Mouse (Mus musculus) MEL (cell line): ENCODE measurements around the gene Mrps35. TPM values are rescaled to one million over a fixed set of nuclear protein-coding genes. Genes with fewer than 3 reads are reported as not detected.
A peak's percentile ranks its signal among the peaks of the same experiment; 100 is the strongest.

Experiments
- DNase-seq: peaks from one replicate; pipeline ENCODE4 v3.0.0; 2011; ENCODE audit warnings: low read depth, low spot score
- H3K27ac ChIP-seq: 2 replicates; pipeline ENCODE4 v1.5.1; 2012; ENCODE audit warnings: low read depth, mild to moderate bottlenecking, control low read depth, low read length, moderate library complexity; ENCODE audit not compliant: control insufficient read depth
- H3K27me3 ChIP-seq, 2 experiments: fragments of 150-350 bp in 1 of 2; sonication (generic) in 1 of 2; 2 replicates each; pipeline ENCODE4 v1.6.1; 2012; ENCODE audit warnings: low read length in 2 of 2, mild to moderate bottlenecking in 2 of 2, improper control_type of control experiment in 1 of 2, moderate library complexity in 1 of 2; ENCODE audit not compliant: insufficient read depth in 2 of 2, control insufficient read depth in 1 of 2
- H3K36me3 ChIP-seq, 2 experiments: 2 replicates each; pipeline ENCODE4 v1.6.1; 2012 to 2014; ENCODE audit warnings: low read length in 2 of 2, improper control_type of control experiment in 1 of 2, inconsistent platforms in 1 of 2, mild to moderate bottlenecking in 1 of 2; ENCODE audit not compliant: insufficient read depth in 2 of 2, control insufficient read depth in 1 of 2
- H3K4me1 ChIP-seq, 2 experiments: fragments of 150-350 bp in 1 of 2; sonication (generic) in 1 of 2; 2 replicates each; pipeline ENCODE4 v1.6.1; 2012; ENCODE audit warnings: low read length in 2 of 2, improper control_type of control experiment in 1 of 2, mild to moderate bottlenecking in 1 of 2; ENCODE audit not compliant: insufficient read depth in 2 of 2, control insufficient read depth in 1 of 2
- H3K4me3 ChIP-seq, 2 experiments: fragments of 150-350 bp in 1 of 2; sonication (generic) in 1 of 2; 2 replicates each; pipeline ENCODE4 v1.5.1; 2012; ENCODE audit warnings: low read depth in 2 of 2, low read length in 2 of 2, mild to moderate bottlenecking in 2 of 2, moderate library complexity in 2 of 2, control low read depth in 1 of 2, improper control_type of control experiment in 1 of 2; ENCODE audit not compliant: control insufficient read depth in 1 of 2, insufficient read depth in 1 of 2
- H3K79me2 ChIP-seq: 2 replicates; pipeline ENCODE4 v1.6.1; 2012; ENCODE audit warnings: mild to moderate bottlenecking, low read length, moderate library complexity; ENCODE audit not compliant: control insufficient read depth, poor library complexity, insufficient read depth
- H3K9ac ChIP-seq: 2 replicates; pipeline ENCODE4 v1.6.1; 2012; ENCODE audit warnings: low read depth, mild to moderate bottlenecking, control low read depth, low read length, moderate library complexity; ENCODE audit not compliant: control insufficient read depth, poor library complexity, severe bottlenecking
- H3K9me3 ChIP-seq: fragments of 150-350 bp; sonication (generic); replicated peaks from 2 replicates; pipeline ENCODE4 v1.6.1; 2012; ENCODE audit warnings: mild to moderate bottlenecking, low read length, improper control_type of control experiment, moderate library complexity; ENCODE audit not compliant: insufficient read depth
- BHLHE40 ChIP-seq: IDR thresholded peaks from 2 replicates; pipeline ENCODE4 v1.6.1; 2012; ENCODE audit warnings: low read depth, mild to moderate bottlenecking, inconsistent platforms, low read length, improper control_type of control experiment, borderline replicate concordance
- CHD2 ChIP-seq: IDR thresholded peaks from 2 replicates; pipeline ENCODE4 v1.6.1; 2011; ENCODE audit warnings: low read length, improper control_type of control experiment
- CTCF ChIP-seq, 3 experiments: IDR thresholded peaks in 2 of 3; conservative IDR thresholded peaks in 1 of 3; 2 replicates each; pipeline ENCODE4 v1.5.1; 2011 to 2012; ENCODE audit warnings: low read length in 3 of 3, low read depth in 2 of 3, mild to moderate bottlenecking in 2 of 3, improper control_type of control experiment in 1 of 3, inconsistent platforms in 1 of 3, mixed read lengths in 1 of 3, moderate library complexity in 1 of 3; ENCODE audit not compliant: control insufficient read depth in 1 of 3, insufficient read depth in 1 of 3, poor library complexity in 1 of 3, severe bottlenecking in 1 of 3
- ELF1 ChIP-seq: IDR thresholded peaks from 2 replicates; pipeline ENCODE4 v1.6.1; 2014; ENCODE audit warnings: low read depth, mild to moderate bottlenecking, inconsistent platforms, low read length, improper control_type of control experiment, moderate library complexity
- EP300 ChIP-seq, 2 experiments: IDR thresholded peaks; 2 replicates each; pipeline ENCODE4 v1.6.1; 2011; ENCODE audit warnings: improper control_type of control experiment in 2 of 2, low read length in 2 of 2, low read depth in 1 of 2, mild to moderate bottlenecking in 1 of 2
- GABPA ChIP-seq: IDR thresholded peaks from 2 replicates; pipeline ENCODE4 v1.6.1; 2012; ENCODE audit warnings: low read depth, mild to moderate bottlenecking, inconsistent platforms, low read length, improper control_type of control experiment, moderate library complexity
- HCFC1 ChIP-seq: IDR thresholded peaks from 2 replicates; pipeline ENCODE4 v1.6.1; 2012; ENCODE audit warnings: low read depth, mild to moderate bottlenecking, inconsistent platforms, low read length, improper control_type of control experiment, moderate library complexity
- JUND ChIP-seq: IDR thresholded peaks from 2 replicates; pipeline ENCODE4 v1.6.1; 2011; ENCODE audit warnings: low read depth, mild to moderate bottlenecking, improper control_type of control experiment, low read length
- MAX ChIP-seq: IDR thresholded peaks from 2 replicates; pipeline ENCODE4 v1.6.1; 2011; ENCODE audit warnings: low read length, improper control_type of control experiment
- MAZ ChIP-seq: IDR thresholded peaks from 2 replicates; pipeline ENCODE4 v1.6.1; 2012; ENCODE audit warnings: low read depth, mild to moderate bottlenecking, inconsistent platforms, low read length, improper control_type of control experiment
- MXI1 ChIP-seq: IDR thresholded peaks from 2 replicates; pipeline ENCODE4 v1.6.1; 2011; ENCODE audit warnings: mild to moderate bottlenecking, low read depth, low read length, improper control_type of control experiment
- MYB ChIP-seq: IDR thresholded peaks from 2 replicates; pipeline ENCODE4 v1.6.1; 2011; ENCODE audit warnings: mild to moderate bottlenecking, low read depth, low read length, improper control_type of control experiment
- NELFE ChIP-seq: IDR thresholded peaks from 2 replicates; pipeline ENCODE4 v1.6.1; 2011; ENCODE audit warnings: low read depth, low read length, improper control_type of control experiment
- NRF1 ChIP-seq: IDR thresholded peaks from 2 replicates; pipeline ENCODE4 v1.6.1; 2014; ENCODE audit warnings: low read depth, mild to moderate bottlenecking, inconsistent platforms, low read length, improper control_type of control experiment, moderate library complexity; ENCODE audit not compliant: poor library complexity, insufficient read depth, severe bottlenecking
- POLR2A ChIP-seq, 2 experiments: IDR thresholded peaks; 2 replicates each; pipeline ENCODE4 v1.6.1; 2011 to 2012; ENCODE audit warnings: low read length in 2 of 2, mild to moderate bottlenecking in 2 of 2, control low read depth in 1 of 2, improper control_type of control experiment in 1 of 2, low read depth in 1 of 2, moderate library complexity in 1 of 2; ENCODE audit not compliant: control insufficient read depth in 1 of 2, insufficient read depth in 1 of 2, poor library complexity in 1 of 2
- POLR2AphosphoS2 ChIP-seq: IDR thresholded peaks from 2 replicates; pipeline ENCODE4 v1.6.1; 2011; ENCODE audit warnings: low read length, improper control_type of control experiment
- POLR2AphosphoS5 ChIP-seq: IDR thresholded peaks from 2 replicates; pipeline ENCODE4 v1.6.1; 2012; ENCODE audit warnings: low read depth, borderline replicate concordance, mild to moderate bottlenecking, inconsistent platforms, low read length, moderate library complexity, mixed read lengths
- RAD21 ChIP-seq: IDR thresholded peaks from 2 replicates; pipeline ENCODE4 v1.6.1; 2011; ENCODE audit warnings: mild to moderate bottlenecking, low read depth, low read length, improper control_type of control experiment
- RCOR1 ChIP-seq: IDR thresholded peaks from 2 replicates; pipeline ENCODE4 v1.6.1; 2012; ENCODE audit warnings: low read depth, mild to moderate bottlenecking, inconsistent platforms, low read length, improper control_type of control experiment
- SIN3A ChIP-seq: IDR thresholded peaks from 2 replicates; pipeline ENCODE4 v1.6.1; 2012; ENCODE audit warnings: low read length, improper control_type of control experiment, inconsistent platforms
- TCF12 ChIP-seq: IDR thresholded peaks from 2 replicates; pipeline ENCODE4 v1.6.1; 2014; ENCODE audit warnings: low read depth, mild to moderate bottlenecking, inconsistent platforms, low read length, improper control_type of control experiment, moderate library complexity
- UBTF ChIP-seq: IDR thresholded peaks from 2 replicates; pipeline ENCODE4 v1.6.1; 2012; ENCODE audit warnings: low read depth, mild to moderate bottlenecking, inconsistent platforms, low read length, improper control_type of control experiment, moderate library complexity, borderline replicate concordance; ENCODE audit not compliant: insufficient read depth
- USF1 ChIP-seq: IDR thresholded peaks from 2 replicates; pipeline ENCODE4 v1.6.1; 2014; ENCODE audit warnings: low read depth, mild to moderate bottlenecking, inconsistent platforms, low read length, improper control_type of control experiment, moderate library complexity
- ZC3H11A ChIP-seq: IDR thresholded peaks from 2 replicates; pipeline ENCODE4 v1.6.1; 2012; ENCODE audit warnings: low read depth, mild to moderate bottlenecking, inconsistent platforms, low read length, improper control_type of control experiment
- ZKSCAN1 ChIP-seq: IDR thresholded peaks from 2 replicates; pipeline ENCODE4 v1.6.1; 2012; ENCODE audit warnings: low read depth, mild to moderate bottlenecking, inconsistent platforms, low read length, improper control_type of control experiment, moderate library complexity
- ZNF384 ChIP-seq: IDR thresholded peaks from 2 replicates; pipeline ENCODE4 v1.6.1; 2012; ENCODE audit warnings: low read depth, mild to moderate bottlenecking, inconsistent platforms, low read length, improper control_type of control experiment
- polyA plus RNA-seq, 2 experiments: library from polyadenylated mRNA; stranded (reverse) in 1 of 2; unstranded in 1 of 2; fragments of >175 nt in 1 of 2; fragments of >200 nt in 1 of 2; gene quantifications; 2 replicates each; pipeline versions ENCODE4 v1.2.1 to v1.2.4; 2012; ENCODE audit warnings: low replicate concordance in 2 of 2, low read depth in 1 of 2; ENCODE audit not compliant: insufficient read length in 2 of 2, insufficient read depth in 1 of 2, missing spikeins in 1 of 2
- total RNA-seq: library from RNA; depleted of rRNA; stranded (reverse); fragments of 300-350 nt; gene quantifications from 2 replicates; pipeline ENCODE4 v1.2.3, GENCODE M21; 2012

The Mrps35 gene
- total and polyA plus RNA-seq, 3 experiments = 99.0 to 148 TPM; not detected in 1

GRCm38 (mm10) chr6:147088517-147088916, 46.0 kb downstream of the Mrps35 start (continued):
- TF ChIP-seq ZNF384 (no peak; the same call in 1 of the 2 replicates), GABPA (no peak), CTCF (IDR thresholded peaks at IDR 0.05 in 2 of 3, conservative IDR thresholded peaks at IDR 0.05 in 1 of 3; ENCODE audit: control insufficient read depth in 1 of 3, insufficient read depth in 1 of 3, low read depth in 2 of 3, low read length in 3 of 3, poor library complexity in 1 of 3, severe bottlenecking in 1 of 3) (peak; percentile 9 to 56 (median 29); a peak in 3 of 6 replicates), ZKSCAN1 (no peak), NELFE (no peak), JUND (no peak), NRF1 (no peak), TCF12 (no peak)

GRCm38 (mm10) chr6:147090191-147090590, 47.6 kb downstream of the Mrps35 start:
- no peaks in the 10 kb centered on the region for H3K27me3 ChIP-seq
- peaks cover 7 to 24% of the 10 kb centered on the region in 2 experiments for H3K36me3 ChIP-seq
- no peak overlapping the region for H3K4me3 ChIP-seq
- no peaks in the 10 kb centered on the region for H3K9me3 ChIP-seq
- peaks cover 8 to 29% of the 10 kb centered on the region in 2 experiments; a peak in 3 of 4 replicates for H3K4me1 ChIP-seq
- TF ChIP-seq RCOR1 (no peak), MAX (no peak), CHD2 (no peak), MAZ (no peak), ZKSCAN1 (no peak), EP300 (IDR thresholded peaks at IDR 0.05; ENCODE audit: low read depth in 1 of 2, low read length in 2 of 2) (no peak), ZC3H11A (no peak), RAD21 (no peak), JUND (no peak), USF1 (no peak)
- H3K79me2 ChIP-seq = peaks cover 34% of the 10 kb centered on the region
- no peak overlapping the region for H3K27ac ChIP-seq
- H3K9ac ChIP-seq = no peak overlapping the region
- DNase-seq = no peak

GRCm38 (mm10) chr6:147091136-147092120, 48.9 kb downstream of the Mrps35 start, which contains the start of gene Klhl42:
TSS of gene Klhl42 (plus strand) at chr6:147091379.
- H3K36me3 ChIP-seq = peaks cover 10 to 22% of the 10 kb centered on the region in 2 experiments
- peak within 1 kb of the TSS; percentile 69 for H3K27ac ChIP-seq
- H3K4me3 ChIP-seq = peak within 1 kb of the TSS; percentile 69 to 77
- H3K9ac ChIP-seq = peak within 1 kb of the TSS; percentile 90
- peaks cover 7 to 22% of the 10 kb centered on the region in 2 experiments; a peak in 3 of 4 replicates for H3K4me1 ChIP-seq
- H3K9me3 ChIP-seq = no peaks in the 10 kb centered on the region
- H3K27me3 ChIP-seq = no peaks in the 10 kb centered on the region
- peaks cover 42% of the 10 kb centered on the region for H3K79me2 ChIP-seq
- DNase-seq = peak; percentile 84
- TF ChIP-seq HCFC1 = peak; percentile 68
- TF ChIP-seq NELFE = peak; percentile 75
- peak; percentile 71 for TF ChIP-seq MXI1
- TF ChIP-seq CHD2 = no peak
- peak; percentile 70 for TF ChIP-seq SIN3A
- TF ChIP-seq EP300 (IDR thresholded peaks at IDR 0.05; ENCODE audit: low read depth in 1 of 2, low read length in 2 of 2) = peak in 1 of 2 experiments; percentile 18; a peak in 1 of 4 replicates
- TF ChIP-seq POLR2A (IDR thresholded peaks at IDR 0.05; ENCODE audit: control insufficient read depth in 1 of 2, insufficient read depth in 1 of 2, low read depth in 1 of 2, low read length in 2 of 2, poor library complexity in 1 of 2) = peak; percentile 83 to 85; a peak in 3 of 4 replicates
- TF ChIP-seq ZKSCAN1 = no peak; the same call in 1 of the 2 replicates
- TF ChIP-seq BHLHE40 = peak; percentile 61; the same call in 1 of the 2 replicates
- TF ChIP-seq UBTF = peak; percentile 99
- TF ChIP-seq NRF1 = peak; percentile 55
- TF ChIP-seq POLR2AphosphoS2 = peak; percentile 80; the same call in 1 of the 2 replicates
- TF ChIP-seq MYB = no peak
- no peak for TF ChIP-seq POLR2AphosphoS5
- peak; percentile 16; the same call in 1 of the 2 replicates for TF ChIP-seq ELF1
- peak; percentile 42; the same call in 1 of the 2 replicates for TF ChIP-seq TCF12
